Mouse (Mus musculus): ENCODE measurements around the gene B3gat1. TPM values are rescaled to one million over a fixed set of nuclear protein-coding genes. Genes with fewer than 3 reads are reported as not detected.

Gene B3gat1
- polyA plus RNA-seq, 1 experiment: not detected

- WGBS: 71% methylated on average over 3 of the region's 3 CpGs
- H3K27ac ChIP-seq (ENCODE audit: control insufficient read depth, insufficient read depth, low read depth, low read length, poor library complexity): no peak overlapping the region
- no peaks in the 10 kb centered on the region for H3K4me1 ChIP-seq (ENCODE audit: control insufficient read depth, insufficient read depth, low read length)
Observed at GRCm38 (mm10) chr9:26718388-26718787, 15.1 kb upstream of the B3gat1 start.

GRCm38 (mm10) chr9:26721771-26722170, 11.8 kb upstream of the B3gat1 start:
- WGBS: 73% methylated on average over 7 of the region's 7 CpGs
- H3K4me3 ChIP-seq (replicated peaks; ENCODE audit: control insufficient read depth, low read depth, low read length): no peak overlapping the region
- TF ChIP-seq CTCF (IDR thresholded peaks at IDR 0.05; ENCODE audit: control insufficient read depth, insufficient read depth, low read length) (no peak), POLR2A (IDR thresholded peaks at IDR 0.05; ENCODE audit: borderline replicate concordance, control insufficient read depth, low read depth, low read length) (no peak)

More at GRCm38 (mm10) chr9:26718388-26718787, 15.1 kb upstream of the B3gat1 start:
- TF ChIP-seq CTCF (IDR thresholded peaks at IDR 0.05; ENCODE audit: control insufficient read depth, insufficient read depth, low read length) (no peak), POLR2A (IDR thresholded peaks at IDR 0.05; ENCODE audit: borderline replicate concordance, control insufficient read depth, low read depth, low read length) (no peak)
- H3K4me3 ChIP-seq (replicated peaks; ENCODE audit: control insufficient read depth, low read depth, low read length): no peak overlapping the region

GRCm38 (mm10) chr9:26725709-26726108, 7.8 kb upstream of the B3gat1 start:
- TF ChIP-seq CTCF (IDR thresholded peaks at IDR 0.05; ENCODE audit: control insufficient read depth, insufficient read depth, low read length) (no peak), POLR2A (IDR thresholded peaks at IDR 0.05; ENCODE audit: borderline replicate concordance, control insufficient read depth, low read depth, low read length) (no peak)
- H3K4me1 ChIP-seq (ENCODE audit: control insufficient read depth, insufficient read depth, low read length): no peaks in the 10 kb centered on the region
- 80% methylated on average over 3 of the region's 3 CpGs for WGBS
- no peak overlapping the region for H3K4me3 ChIP-seq (replicated peaks; ENCODE audit: control insufficient read depth, low read depth, low read length)
- H3K27ac ChIP-seq (ENCODE audit: control insufficient read depth, insufficient read depth, low read depth, low read length, poor library complexity): no peak overlapping the region

More at GRCm38 (mm10) chr9:26721771-26722170, 11.8 kb upstream of the B3gat1 start:
- Histone ChIP-seq H3K4me1 (ENCODE audit: control insufficient read depth, insufficient read depth, low read length) (no peaks in the 10 kb centered on the region), H3K27ac (ENCODE audit: control insufficient read depth, insufficient read depth, low read depth, low read length, poor library complexity) (no peak overlapping the region)

- 65% methylated on average over 2 of the region's 2 CpGs for WGBS
Observed at GRCm38 (mm10) chr9:26727445-26727844, 6.1 kb upstream of the B3gat1 start.

GRCm38 (mm10) chr9:26728556-26728955, 5.0 kb upstream of the B3gat1 start:
- H3K4me3 ChIP-seq (replicated peaks; ENCODE audit: control insufficient read depth, low read depth, low read length): no peak overlapping the region
- no peak for TF ChIP-seq CTCF (IDR thresholded peaks at IDR 0.05; ENCODE audit: control insufficient read depth, insufficient read depth, low read length)
- TF ChIP-seq POLR2A (IDR thresholded peaks at IDR 0.05; ENCODE audit: borderline replicate concordance, control insufficient read depth, low read depth, low read length): no peak
- H3K4me1 ChIP-seq (ENCODE audit: control insufficient read depth, insufficient read depth, low read length): no peaks in the 10 kb centered on the region
- WGBS: 71% methylated on average over 2 of the region's 2 CpGs
- no peak overlapping the region for H3K27ac ChIP-seq (ENCODE audit: control insufficient read depth, insufficient read depth, low read depth, low read length, poor library complexity)

More at GRCm38 (mm10) chr9:26727445-26727844, 6.1 kb upstream of the B3gat1 start:
- H3K27ac ChIP-seq (ENCODE audit: control insufficient read depth, insufficient read depth, low read depth, low read length, poor library complexity): no peak overlapping the region
- H3K4me3 ChIP-seq (replicated peaks; ENCODE audit: control insufficient read depth, low read depth, low read length): no peak overlapping the region
- TF ChIP-seq POLR2A (IDR thresholded peaks at IDR 0.05; ENCODE audit: borderline replicate concordance, control insufficient read depth, low read depth, low read length) (no peak), CTCF (IDR thresholded peaks at IDR 0.05; ENCODE audit: control insufficient read depth, insufficient read depth, low read length) (no peak)
- H3K4me1 ChIP-seq (ENCODE audit: control insufficient read depth, insufficient read depth, low read length): no peaks in the 10 kb centered on the region

- H3K4me3 ChIP-seq (replicated peaks; ENCODE audit: control insufficient read depth, low read depth, low read length): no peak overlapping the region
- H3K27ac ChIP-seq (ENCODE audit: control insufficient read depth, insufficient read depth, low read depth, low read length, poor library complexity): no peak overlapping the region
- no peaks in the 10 kb centered on the region for H3K4me1 ChIP-seq (ENCODE audit: control insufficient read depth, insufficient read depth, low read length)
- WGBS: 4% methylated on average over 37 of the region's 37 CpGs
- TF ChIP-seq POLR2A (IDR thresholded peaks at IDR 0.05; ENCODE audit: borderline replicate concordance, control insufficient read depth, low read depth, low read length): no peak
- TF ChIP-seq CTCF (IDR thresholded peaks at IDR 0.05; ENCODE audit: control insufficient read depth, insufficient read depth, low read length): no peak
Observed at GRCm38 (mm10) chr9:26733986-26734385, 458 bp downstream of the B3gat1 start.

- no peak overlapping the region for H3K27ac ChIP-seq (ENCODE audit: control insufficient read depth, insufficient read depth, low read depth, low read length, poor library complexity)
- H3K4me3 ChIP-seq (replicated peaks; ENCODE audit: control insufficient read depth, low read depth, low read length): no peak overlapping the region
- 69% methylated on average over 5 of the region's 5 CpGs for WGBS
- TF ChIP-seq POLR2A (IDR thresholded peaks at IDR 0.05; ENCODE audit: borderline replicate concordance, control insufficient read depth, low read depth, low read length): no peak
- no peak for TF ChIP-seq CTCF (IDR thresholded peaks at IDR 0.05; ENCODE audit: control insufficient read depth, insufficient read depth, low read length)
- no peaks in the 10 kb centered on the region for H3K4me1 ChIP-seq (ENCODE audit: control insufficient read depth, insufficient read depth, low read length)
Observed at GRCm38 (mm10) chr9:26737116-26737515, 3.6 kb downstream of the B3gat1 start.

- Histone ChIP-seq H3K27ac (ENCODE audit: control insufficient read depth, insufficient read depth, low read depth, low read length, poor library complexity) (no peak overlapping the region), H3K4me3 (replicated peaks; ENCODE audit: control insufficient read depth, low read depth, low read length) (no peak overlapping the region), H3K4me1 (ENCODE audit: control insufficient read depth, insufficient read depth, low read length) (no peaks in the 10 kb centered on the region)
- 77% methylated on average over 3 of the region's 3 CpGs for WGBS
- TF ChIP-seq CTCF (IDR thresholded peaks at IDR 0.05; ENCODE audit: control insufficient read depth, insufficient read depth, low read length) (no peak), POLR2A (IDR thresholded peaks at IDR 0.05; ENCODE audit: borderline replicate concordance, control insufficient read depth, low read depth, low read length) (no peak)
Observed at GRCm38 (mm10) chr9:26742817-26743216, 9.3 kb downstream of the B3gat1 start.

GRCm38 (mm10) chr9:26747121-26747520, 13.6 kb downstream of the B3gat1 start:
- H3K4me3 ChIP-seq (replicated peaks; ENCODE audit: control insufficient read depth, low read depth, low read length): no peak overlapping the region
- TF ChIP-seq POLR2A (IDR thresholded peaks at IDR 0.05; ENCODE audit: borderline replicate concordance, control insufficient read depth, low read depth, low read length): no peak
- H3K27ac ChIP-seq (ENCODE audit: control insufficient read depth, insufficient read depth, low read depth, low read length, poor library complexity): no peak overlapping the region
- no peaks in the 10 kb centered on the region for H3K4me1 ChIP-seq (ENCODE audit: control insufficient read depth, insufficient read depth, low read length)
- 57% methylated on average over 4 of the region's 4 CpGs for WGBS

Data from bone marrow, adult 2 months (tissue).